Mouse (Mus musculus): ENCODE measurements around the gene Ktn1.

The Ktn1 gene
- long read RNA-seq, experiment 1, partial matches to known transcripts = 29 of 36 reads
- long read RNA-seq, experiment 1, other reads (novel, unspliced or antisense) = 7 of 36 reads
- long read RNA-seq, experiment 2, partial matches to known transcripts = 48 of 53 reads
- long read RNA-seq, experiment 2, other reads (novel, unspliced or antisense) = 5 of 53 reads

- intact Hi-C loops (cut with DNase I) = no loop called here
Measured at GRCm38 (mm10) chr14:47648218-47648617, at the start of gene Ktn1. TSS of gene Ktn1 (plus strand) at chr14:47648448.

- intact Hi-C loops (cut with DNase I) = no loop called here
Measured at GRCm38 (mm10) chr14:47613254-47613653, 35.0 kb upstream of the Ktn1 start.

- intact Hi-C loops (cut with DNase I) = no loop called here
Measured at GRCm38 (mm10) chr14:47618891-47619290, 29.4 kb upstream of the Ktn1 start.

GRCm38 (mm10) chr14:47621901-47622300 lies 26.3 kb upstream of the Ktn1 start:
- intact Hi-C loops (cut with DNase I) = no loop called here

- intact Hi-C loops (cut with DNase I) = no loop called here
Measured at GRCm38 (mm10) chr14:47624837-47625236, 23.4 kb upstream of the Ktn1 start.

- intact Hi-C loops (cut with DNase I) = no loop called here
Measured at GRCm38 (mm10) chr14:47626143-47626542, 22.1 kb upstream of the Ktn1 start.

- intact Hi-C loops (cut with DNase I) = no loop called here
Measured at GRCm38 (mm10) chr14:47626812-47627211, 21.4 kb upstream of the Ktn1 start.

- intact Hi-C loops (cut with DNase I) = no loop called here
Measured at GRCm38 (mm10) chr14:47627360-47627759, 20.9 kb upstream of the Ktn1 start.

GRCm38 (mm10) chr14:47632419-47632818 lies 15.8 kb upstream of the Ktn1 start:
- intact Hi-C loops (cut with DNase I) = no loop called here

GRCm38 (mm10) chr14:47634410-47634809 lies 13.8 kb upstream of the Ktn1 start:
- intact Hi-C loops (cut with DNase I) = no loop called here

GRCm38 (mm10) chr14:47634846-47635245 lies 13.4 kb upstream of the Ktn1 start:
- intact Hi-C loops (cut with DNase I) = no loop called here

GRCm38 (mm10) chr14:47638316-47638895 lies 9.8 kb upstream of the Ktn1 start:
- intact Hi-C loops (cut with DNase I) = no loop called here

GRCm38 (mm10) chr14:47645620-47646019 lies 2.6 kb upstream of the Ktn1 start:
- intact Hi-C loops (cut with DNase I) = no loop called here

GRCm38 (mm10) chr14:47646246-47646645 lies 2.0 kb upstream of the Ktn1 start:
- intact Hi-C loops (cut with DNase I) = no loop called here

- intact Hi-C loops (cut with DNase I) = no loop called here
Measured at GRCm38 (mm10) chr14:47646696-47647516, 1.3 kb upstream of the Ktn1 start.

- intact Hi-C loops (cut with DNase I) = no loop called here
Measured at GRCm38 (mm10) chr14:47648706-47649630, 720 bp downstream of the Ktn1 start.

- intact Hi-C loops (cut with DNase I) = no loop called here
Measured at GRCm38 (mm10) chr14:47649631-47650337, 1.5 kb downstream of the Ktn1 start.

GRCm38 (mm10) chr14:47650338-47650720 lies 2.1 kb downstream of the Ktn1 start:
- intact Hi-C loops (cut with DNase I) = no loop called here

- intact Hi-C loops (cut with DNase I) = no loop called here
Measured at GRCm38 (mm10) chr14:47651272-47651671, 3.0 kb downstream of the Ktn1 start.

- intact Hi-C loops (cut with DNase I) = no loop called here
Measured at GRCm38 (mm10) chr14:47655444-47655843, 7.2 kb downstream of the Ktn1 start.

All from adrenal gland (tissue).